Mouse (Mus musculus): ENCODE measurements around the gene Sik2.

The Sik2 gene

GRCm38 (mm10) chr9:50986123-50986522, 22.8 kb downstream of the Sik2 start:
- DNase-seq (ENCODE audit: low read depth, low spot score): no peak

GRCm38 (mm10) chr9:50981499-50982190, 27.2 kb downstream of the Sik2 start:
- no peak for DNase-seq (ENCODE audit: low read depth, low spot score)

DNA sequence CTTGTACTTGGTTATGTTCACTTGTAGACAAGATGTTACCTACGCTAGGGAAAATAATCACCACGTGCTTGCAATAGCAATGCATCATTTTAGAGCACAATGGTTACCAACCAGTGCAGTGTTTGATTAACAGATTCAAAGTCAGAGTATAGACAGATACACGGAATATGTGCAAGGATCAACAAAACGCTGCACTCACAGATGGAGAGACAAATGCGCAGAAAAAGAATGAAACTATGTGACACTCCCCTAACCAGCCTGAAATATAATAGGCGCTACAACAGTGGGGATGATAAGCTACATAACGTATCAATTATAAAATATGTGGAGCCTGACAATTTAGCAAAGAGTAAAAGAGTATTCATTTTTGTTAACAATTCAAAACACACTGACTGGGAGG, 34.2 kb downstream of the Sik2 start:
- DNase-seq (ENCODE audit: low read depth, low spot score): no peak

GRCm38 (mm10) chr9:50970413-50970812, 38.5 kb downstream of the Sik2 start:
- no peak for DNase-seq (ENCODE audit: low read depth, low spot score)

DNA sequence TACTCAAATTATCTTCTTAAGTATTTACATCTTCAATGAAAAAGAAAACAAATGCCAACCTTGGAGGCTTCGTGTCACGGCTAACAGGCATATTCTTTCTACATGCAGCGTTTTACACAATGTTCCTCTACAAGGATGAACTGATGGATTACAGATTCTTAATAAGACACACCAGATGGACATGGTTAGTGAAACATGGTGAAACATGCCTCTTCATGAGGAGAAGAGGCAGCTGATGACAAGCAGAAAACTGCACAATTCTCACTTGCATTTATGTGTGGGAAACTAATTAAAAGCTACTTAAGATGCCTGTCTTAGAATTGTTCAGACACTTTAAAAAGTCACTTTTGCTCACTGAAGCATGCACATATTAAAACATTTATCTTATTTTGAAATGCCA, 39.6 kb downstream of the Sik2 start:
- DNase-seq (ENCODE audit: low read depth, low spot score): no peak

GRCm38 (mm10) chr9:50966277-50966676, 42.6 kb downstream of the Sik2 start:
- DNase-seq (ENCODE audit: low read depth, low spot score): no peak

- no peak for DNase-seq (ENCODE audit: low read depth, low spot score)
Observed at GRCm38 (mm10) chr9:50965392-50965791, 43.5 kb downstream of the Sik2 start.

DNA sequence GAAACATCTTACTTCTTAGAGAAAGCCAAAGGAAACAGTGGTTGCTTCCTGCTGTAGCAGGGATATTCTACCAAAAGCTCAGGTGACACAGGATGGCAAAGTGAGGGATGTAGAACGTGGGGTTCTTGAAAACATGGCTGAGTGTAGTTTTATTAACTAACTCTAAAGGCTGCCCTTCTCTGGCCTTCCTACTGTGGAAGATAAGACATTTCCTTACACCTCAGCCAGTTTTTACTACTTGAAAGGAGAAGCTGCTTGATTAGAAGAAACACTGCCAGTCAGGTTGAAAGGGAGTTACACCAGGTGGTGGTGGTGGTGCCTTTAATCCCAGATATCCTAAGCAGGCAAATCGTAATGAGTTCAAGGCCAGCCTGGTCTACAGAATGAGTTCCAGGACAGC, 44.0 kb downstream of the Sik2 start:
- no peak for DNase-seq (ENCODE audit: low read depth, low spot score)

DNA sequence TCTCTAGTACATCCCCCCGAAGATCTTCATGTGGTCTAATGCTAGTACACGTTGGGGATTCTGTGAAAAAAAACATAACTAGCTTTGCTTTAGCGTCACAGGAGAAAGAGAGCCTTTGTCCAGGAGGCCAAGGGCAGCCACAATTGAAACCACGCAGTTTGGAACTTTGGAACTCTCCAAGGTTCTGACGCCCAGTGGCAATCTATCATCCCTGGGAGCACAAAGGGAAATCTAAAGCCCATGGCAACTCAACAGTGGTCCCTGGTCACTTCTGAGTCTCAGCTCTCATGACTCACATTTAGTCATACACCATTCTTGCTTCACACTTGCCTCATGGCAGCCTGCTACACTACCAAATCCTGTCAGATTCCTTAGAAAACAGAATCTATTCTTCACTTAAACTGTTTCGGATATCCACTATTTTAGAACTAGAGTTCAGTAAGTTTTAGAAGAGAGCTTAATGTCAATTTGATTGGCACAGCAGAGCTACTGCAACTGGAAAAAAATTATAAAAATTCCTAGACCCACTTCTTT, 50.9 kb downstream of the Sik2 start:
- DNase-seq (ENCODE audit: low read depth, low spot score): no peak

DNA sequence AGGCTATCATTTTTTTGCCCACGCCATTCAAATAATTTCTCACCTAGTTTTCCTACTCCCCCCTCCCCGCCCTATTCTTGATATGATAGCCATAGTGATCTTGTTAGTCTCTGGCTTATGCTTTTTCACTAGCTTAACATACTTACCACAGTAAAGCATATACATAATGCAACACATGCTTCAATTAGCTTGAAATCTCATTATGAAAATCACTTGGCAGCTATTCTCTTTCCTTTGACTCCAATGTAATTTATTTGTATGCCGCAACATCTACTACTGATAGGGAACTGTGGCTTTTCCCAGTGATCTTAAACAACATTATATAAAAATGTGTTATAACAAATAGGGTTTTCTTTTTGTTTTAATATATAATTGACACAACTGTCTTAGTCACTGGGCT, 53.7 kb downstream of the Sik2 start:
- no peak for DNase-seq (ENCODE audit: low read depth, low spot score)

- DNase-seq (ENCODE audit: low read depth, low spot score): no peak
Observed at GRCm38 (mm10) chr9:50948097-50948823, 60.6 kb downstream of the Sik2 start.

GRCm38 (mm10) chr9:50946338-50946737, 62.5 kb downstream of the Sik2 start:
- DNase-seq (ENCODE audit: low read depth, low spot score): no peak

DNA sequence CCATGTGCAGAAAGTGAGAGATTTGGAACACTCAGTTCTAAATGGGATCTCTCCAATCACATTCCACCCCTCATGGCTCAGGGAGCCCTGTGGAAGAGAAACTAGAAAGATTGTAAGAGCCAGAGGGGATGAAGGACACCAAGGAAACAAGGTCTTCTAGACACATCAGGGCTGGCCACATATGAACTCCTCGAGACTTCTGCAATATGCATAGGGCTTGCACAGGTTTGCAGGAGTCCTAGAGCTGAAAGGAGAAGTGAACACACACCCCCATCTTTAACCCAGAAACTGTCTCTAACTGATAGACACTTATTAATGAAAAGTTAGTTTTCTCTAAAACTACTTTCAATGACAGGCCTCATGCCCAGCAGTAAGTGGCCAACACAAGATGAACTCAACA, 64.0 kb downstream of the Sik2 start:
- DNase-seq (ENCODE audit: low read depth, low spot score): no peak

GRCm38 (mm10) chr9:50942711-50943110, 66.2 kb downstream of the Sik2 start:
- DNase-seq (ENCODE audit: low read depth, low spot score): no peak

- no peak for DNase-seq (ENCODE audit: low read depth, low spot score)
Observed at GRCm38 (mm10) chr9:50941804-50942401, 67.0 kb downstream of the Sik2 start.

GRCm38 (mm10) chr9:50929986-50930385, 78.9 kb downstream of the Sik2 start:
- DNase-seq (ENCODE audit: low read depth, low spot score): no peak

DNA sequence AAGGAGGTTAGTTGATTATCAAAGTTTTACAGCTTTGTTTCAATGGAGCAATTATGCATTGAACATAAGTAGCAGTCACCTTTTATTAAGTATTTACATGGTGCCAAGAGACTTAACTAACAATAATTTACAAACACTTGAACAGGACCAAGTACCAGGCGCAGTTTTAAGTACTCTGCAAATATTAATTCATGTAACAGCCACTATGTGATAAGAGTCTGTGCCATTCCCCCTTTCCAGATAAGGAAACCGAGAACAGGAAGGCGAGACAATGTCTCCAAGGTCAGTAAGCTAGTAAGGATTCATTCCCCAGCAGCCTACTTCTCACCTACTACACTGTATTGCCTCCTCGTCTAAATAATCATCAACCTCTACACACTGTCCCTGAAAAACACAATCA, 83.1 kb downstream of the Sik2 start:
- no peak for DNase-seq (ENCODE audit: low read depth, low spot score)

- no peak for DNase-seq (ENCODE audit: low read depth, low spot score)
Observed at GRCm38 (mm10) chr9:50924454-50924853, 84.4 kb downstream of the Sik2 start.

- no peak for DNase-seq (ENCODE audit: low read depth, low spot score)
Observed at GRCm38 (mm10) chr9:50922363-50923153, 86.3 kb downstream of the Sik2 start.

GRCm38 (mm10) chr9:50920933-50921895, 87.7 kb downstream of the Sik2 start:
- no peak for DNase-seq (ENCODE audit: low read depth, low spot score)

DNA sequence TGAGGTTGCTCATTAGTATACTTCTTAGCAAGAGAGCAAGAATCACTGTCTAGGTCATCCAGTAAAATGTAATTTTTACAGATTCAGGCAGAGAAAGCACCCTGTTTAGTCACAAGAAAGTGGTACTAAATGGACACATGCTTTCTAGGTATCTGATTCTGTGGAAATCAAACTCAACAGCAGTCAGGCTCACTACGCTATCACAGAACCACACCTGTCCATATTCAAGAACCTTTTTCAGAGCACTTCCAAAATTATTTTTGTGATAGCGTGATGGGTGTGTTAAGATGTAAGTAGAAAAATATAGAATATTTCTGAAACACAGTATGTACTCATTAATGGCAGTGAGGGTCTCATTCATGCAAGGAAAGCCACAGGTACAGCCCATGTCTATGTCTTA, 89.3 kb downstream of the Sik2 start:
- DNase-seq (ENCODE audit: low read depth, low spot score): no peak

Data from retina, postnatal 7 days (tissue).